In the genomic region with DNA sequence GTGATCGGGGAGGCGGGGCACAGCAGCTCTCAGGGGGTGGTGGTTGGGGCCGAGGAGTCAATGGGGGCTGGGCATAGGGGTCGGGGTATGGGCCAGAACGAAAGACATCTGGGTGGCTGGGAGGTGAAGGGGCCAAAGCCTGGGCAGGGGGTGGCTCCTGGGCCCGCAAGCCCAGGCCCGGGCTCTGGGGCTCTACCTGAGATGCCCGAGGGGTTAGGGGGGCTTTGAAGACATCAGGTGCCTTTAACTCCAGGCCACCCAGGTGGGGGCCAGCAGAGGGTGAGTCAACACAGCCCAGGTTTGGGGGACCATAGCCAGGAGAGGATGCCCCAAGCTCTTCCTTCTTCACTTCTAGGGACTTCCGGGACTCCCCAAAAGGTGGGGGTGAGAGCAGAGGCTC, we compare ENCODE assay signal across 31 mouse cellular contexts. TPM values are rescaled to one million over a fixed set of nuclear protein-coding genes. Genes with fewer than 3 reads are reported as not detected.
DNase-seq lines count a peak whose midpoint lies in the region; ATAC-seq and TF ChIP-seq lines count a peak whose summit lies in the region.
"Had no signal": no experiment of that assay in that cellular context is flagged by ENCODE, and none has a peak within 500 bp of the region (broad histone marks: within the 10 kb centered on the region; RNA-seq: fewer than 3 reads in every experiment).

No protein-coding gene starts in this region.

- H3K36me3 ChIP-seq in embryonic facial prominence, embryonic 11.5 days (replicated peaks; ENCODE audit: control insufficient read depth, insufficient read depth, low read depth, low read length): peaks cover 73% of the 10 kb centered on the region
- H3K36me3 ChIP-seq in embryonic facial prominence, embryonic 10.5 days (replicated peaks): peaks cover 100% of the 10 kb centered on the region
- H3K36me3 ChIP-seq in heart, postnatal 0 days (replicated peaks; ENCODE audit: control insufficient read depth, insufficient read depth, low read length): peaks cover 98% of the 10 kb centered on the region
- peaks cover 100% of the 10 kb centered on the region for H3K36me3 ChIP-seq in lung, embryonic 15.5 days
- H3K36me3 ChIP-seq in neural tube, embryonic 15.5 days: peaks cover 97% of the 10 kb centered on the region

- H3K4me3 ChIP-seq in embryonic facial prominence, embryonic 11.5 days (ENCODE audit: low read depth, low read length): no peak overlapping the region
- H3K4me3 ChIP-seq in embryonic facial prominence, embryonic 10.5 days: no peak overlapping the region
- H3K4me3 ChIP-seq in heart, postnatal 0 days (ENCODE audit: low read depth, low read length): no peak overlapping the region
- no peak overlapping the region for H3K4me3 ChIP-seq in lung, embryonic 15.5 days
- H3K4me3 ChIP-seq in neural tube, embryonic 15.5 days (replicated peaks): no peak overlapping the region
- H3K4me3 ChIP-seq: embryonic facial prominence, embryonic 13.5 days; forebrain, embryonic 10.5 days; forebrain, embryonic 15.5 days; heart, adult 2 months; hindbrain, embryonic 12.5 days; intestine, embryonic 15.5 days; limb, embryonic 13.5 days; myocyte; neural tube, embryonic 13.5 days; stomach, embryonic 15.5 days had no signal

- no peaks in the 10 kb centered on the region for H3K4me1 ChIP-seq in embryonic facial prominence, embryonic 11.5 days (ENCODE audit: control insufficient read depth, insufficient read depth, low read length)
- H3K4me1 ChIP-seq in embryonic facial prominence, embryonic 10.5 days: no peaks in the 10 kb centered on the region
- no peaks in the 10 kb centered on the region for H3K4me1 ChIP-seq in heart, postnatal 0 days (ENCODE audit: control insufficient read depth, insufficient read depth)
- no peaks in the 10 kb centered on the region for H3K4me1 ChIP-seq in lung, embryonic 15.5 days
- no peaks in the 10 kb centered on the region for H3K4me1 ChIP-seq in neural tube, embryonic 15.5 days
- H3K4me1 ChIP-seq: embryonic facial prominence, embryonic 13.5 days; forebrain, embryonic 10.5 days; forebrain, embryonic 15.5 days; hindbrain, embryonic 12.5 days; intestine, embryonic 15.5 days; limb, embryonic 13.5 days; neural tube, embryonic 13.5 days; stomach, embryonic 15.5 days had no signal

- 81% methylated on average over 9 of the region's 9 CpGs for WGBS in embryonic facial prominence, embryonic 11.5 days
- 87% methylated on average over 9 of the region's 9 CpGs for WGBS in embryonic facial prominence, embryonic 10.5 days
- WGBS in heart, postnatal 0 days: 91% methylated on average over 9 of the region's 9 CpGs
- WGBS in lung, embryonic 15.5 days: 80% methylated on average over 9 of the region's 9 CpGs
- WGBS in neural tube, embryonic 15.5 days: 91% methylated on average over 9 of the region's 9 CpGs

- H3K27me3 ChIP-seq in embryonic facial prominence, embryonic 11.5 days (ENCODE audit: control insufficient read depth, insufficient read depth, low read length): no peaks in the 10 kb centered on the region
- H3K27me3 ChIP-seq in embryonic facial prominence, embryonic 10.5 days (replicated peaks; ENCODE audit: low read depth, poor library complexity, severe bottlenecking): no peaks in the 10 kb centered on the region
- no peaks in the 10 kb centered on the region for H3K27me3 ChIP-seq in heart, postnatal 0 days (ENCODE audit: control insufficient read depth, insufficient read depth, low read length)
- no peaks in the 10 kb centered on the region for H3K27me3 ChIP-seq in lung, embryonic 15.5 days
- no peaks in the 10 kb centered on the region for H3K27me3 ChIP-seq in neural tube, embryonic 15.5 days (replicated peaks)
- H3K27me3 ChIP-seq: embryonic facial prominence, embryonic 13.5 days; forebrain, embryonic 15.5 days; hindbrain, embryonic 12.5 days; intestine, embryonic 15.5 days; limb, embryonic 13.5 days; neural tube, embryonic 13.5 days; stomach, embryonic 15.5 days had no signal

- TF ChIP-seq EP300 in heart, postnatal 0 days (IDR thresholded peaks at IDR 0.05; ENCODE audit: low read depth): no peak

- DNase-seq in embryonic facial prominence, embryonic 11.5 days (ENCODE audit: low spot score): no peak
- no peak for DNase-seq in embryonic facial prominence, embryonic 10.5 days (ENCODE audit: low spot score)
- no peak for DNase-seq in heart, postnatal 0 days (ENCODE audit: low spot score)
- no peak for DNase-seq in heart, adult 18-20 months
- DNase-seq in lung, postnatal 10 days: no peak
- DNase-seq in neural tube, embryonic 10.5 days (ENCODE audit: extremely low spot score, low spot score): no peak
- DNase-seq: adrenal gland, adult 8-10 months; cerebellum, adult 11 months; cerebellum, adult 9-10 months; heart, adult 2 months; kidney, adult 8-10 months; kidney, postnatal 36 days; lung, adult 2 months; thymus, postnatal 14 days had no signal

- no peak overlapping the region for H3K4me2 ChIP-seq in embryonic facial prominence, embryonic 11.5 days (ENCODE audit: low read depth, low read length)
- no peak overlapping the region for H3K4me2 ChIP-seq in heart, postnatal 0 days (ENCODE audit: low read depth, low read length)
- H3K4me2 ChIP-seq in lung, embryonic 15.5 days: no peak overlapping the region
- no peak overlapping the region for H3K4me2 ChIP-seq in neural tube, embryonic 15.5 days
- H3K4me2 ChIP-seq: embryonic facial prominence, embryonic 13.5 days; forebrain, embryonic 15.5 days; hindbrain, embryonic 12.5 days; intestine, embryonic 15.5 days; limb, embryonic 13.5 days; liver, embryonic 11.5 days; neural tube, embryonic 13.5 days; stomach, embryonic 15.5 days had no signal

- H3K9me3 ChIP-seq in embryonic facial prominence, embryonic 11.5 days (replicated peaks; ENCODE audit: control insufficient read depth, low read length): no peaks in the 10 kb centered on the region
- no peaks in the 10 kb centered on the region for H3K9me3 ChIP-seq in embryonic facial prominence, embryonic 10.5 days
- H3K9me3 ChIP-seq in heart, postnatal 0 days (replicated peaks; ENCODE audit: control insufficient read depth, low read length): no peaks in the 10 kb centered on the region
- no peaks in the 10 kb centered on the region for H3K9me3 ChIP-seq in lung, embryonic 15.5 days
- no peaks in the 10 kb centered on the region for H3K9me3 ChIP-seq in neural tube, embryonic 15.5 days (replicated peaks)
- H3K9me3 ChIP-seq: embryonic facial prominence, embryonic 13.5 days; forebrain, embryonic 10.5 days; forebrain, embryonic 15.5 days; G1E; hindbrain, embryonic 12.5 days; intestine, embryonic 15.5 days; limb, embryonic 13.5 days; neural tube, embryonic 13.5 days; stomach, embryonic 15.5 days had no signal

- no peak overlapping the region for H3K27ac ChIP-seq in embryonic facial prominence, embryonic 11.5 days (replicated peaks; ENCODE audit: low read depth, low read length)
- H3K27ac ChIP-seq in embryonic facial prominence, embryonic 10.5 days (replicated peaks): no peak overlapping the region
- H3K27ac ChIP-seq in heart, postnatal 0 days (ENCODE audit: low read depth): no peak overlapping the region
- no peak overlapping the region for H3K27ac ChIP-seq in lung, embryonic 15.5 days
- H3K27ac ChIP-seq in neural tube, embryonic 15.5 days (replicated peaks): no peak overlapping the region
- H3K27ac ChIP-seq: embryonic facial prominence, embryonic 13.5 days; forebrain, embryonic 10.5 days; forebrain, embryonic 15.5 days; heart, adult 2 months; hindbrain, embryonic 12.5 days; hindbrain, postnatal 0 days; intestine, embryonic 15.5 days; limb, embryonic 13.5 days; macrophage; neural tube, embryonic 13.5 days; stomach, embryonic 15.5 days had no signal

- no peak overlapping the region for H3K9ac ChIP-seq in embryonic facial prominence, embryonic 11.5 days (replicated peaks; ENCODE audit: low read length)
- H3K9ac ChIP-seq in heart, postnatal 0 days (replicated peaks; ENCODE audit: low read depth, low read length): no peak overlapping the region
- H3K9ac ChIP-seq in lung, embryonic 15.5 days: no peak overlapping the region
- H3K9ac ChIP-seq in neural tube, embryonic 15.5 days (replicated peaks): no peak overlapping the region
- H3K9ac ChIP-seq: embryonic facial prominence, embryonic 13.5 days; forebrain, embryonic 15.5 days; hindbrain, embryonic 12.5 days; intestine, embryonic 15.5 days; limb, embryonic 13.5 days; neural tube, embryonic 13.5 days; stomach, embryonic 15.5 days had no signal

- ATAC-seq in embryonic facial prominence, embryonic 11.5 days (replicated peaks; ENCODE audit: insufficient number of reproducible peaks, low FRiP score, low TSS enrichment, low read depth): 0 out of 2 replicates have a peak, but pooled peaks have one; percentile 12
- ATAC-seq in heart, postnatal 0 days (ENCODE audit: insufficient read depth, low read depth): 0 out of 2 replicates have a peak, but pooled peaks have one; percentile 6
- ATAC-seq in lung, embryonic 15.5 days (ENCODE audit: borderline replicate concordance, extremely low read depth, low FRiP score, low TSS enrichment): 0 out of 2 replicates have a peak, but pooled peaks have one; percentile 10
- ATAC-seq in neural tube, embryonic 15.5 days (ENCODE audit: low FRiP score): 0 out of 2 replicates have a peak, but pooled peaks have one; percentile 19
- ATAC-seq: intestine, embryonic 15.5 days; midbrain, embryonic 16.5 days had no signal

- TF ChIP-seq CTCF in heart, postnatal 0 days (IDR thresholded peaks at IDR 0.05; ENCODE audit: low read depth): no peak

RNA-seq across cellular contexts. Expression of a gene that starts 18.3 kb away (rescaled TPM):
- polyA plus RNA-seq in embryonic facial prominence, embryonic 11.5 days (2014; fragmentation: Nextera tagmentation; extraction: Ambion mirVana): 11.6 and 12.0 TPM in 2 replicates
- 12.1 and 12.7 TPM in 2 replicates for polyA plus RNA-seq in embryonic facial prominence, embryonic 10.5 days (2016; fragmentation: Nextera tagmentation; extraction: Ambion mirVana)
- total RNA-seq in heart, postnatal 0 days (2014; rRNA removed; ENCODE audit: low replicate concordance): 31.6 and 34.4 TPM in 2 replicates
- polyA plus RNA-seq in heart, postnatal 0 days (2015; fragmentation: Nextera tagmentation; extraction: Ambion mirVana): 5.5 and 6.0 TPM in 2 replicates
- 10 to 100 TPM; 47.0 to 58.4 TPM for total RNA-seq in heart, adult 18-20 months (2021)
- polyA plus RNA-seq in lung, embryonic 15.5 days (2015; fragmentation: Nextera tagmentation; extraction: Ambion mirVana): 11.1 and 12.5 TPM in 2 replicates
- polyA plus RNA-seq in neural tube, embryonic 15.5 days (2015; fragmentation: Nextera tagmentation; extraction: Ambion mirVana): 9.9 and 10.1 TPM in 2 replicates

RNA-seq across cellular contexts. Expression of a gene that starts 21.4 kb away (rescaled TPM):
- polyA plus RNA-seq in embryonic facial prominence, embryonic 11.5 days (2014; fragmentation: Nextera tagmentation; extraction: Ambion mirVana): 69.8 and 73.1 TPM in 2 replicates
- polyA plus RNA-seq in embryonic facial prominence, embryonic 10.5 days (2016; fragmentation: Nextera tagmentation; extraction: Ambion mirVana): 83.5 and 85.3 TPM in 2 replicates
- total RNA-seq in heart, postnatal 0 days (2014; rRNA removed; ENCODE audit: low replicate concordance): 115 and 134 TPM in 2 replicates
- 113 and 114 TPM in 2 replicates for polyA plus RNA-seq in heart, postnatal 0 days (2015; fragmentation: Nextera tagmentation; extraction: Ambion mirVana)
- 100 to 1,000 TPM; 107 to 125 TPM for total RNA-seq in heart, adult 18-20 months (2021)
- 105 and 113 TPM in 2 replicates for polyA plus RNA-seq in lung, embryonic 15.5 days (2015; fragmentation: Nextera tagmentation; extraction: Ambion mirVana)
- 66.4 and 72.9 TPM in 2 replicates for polyA plus RNA-seq in neural tube, embryonic 15.5 days (2015; fragmentation: Nextera tagmentation; extraction: Ambion mirVana)

RNA-seq across cellular contexts. Expression of a gene that starts 41.6 kb away (rescaled TPM):
- 16.7 and 17.0 TPM in 2 replicates for polyA plus RNA-seq in embryonic facial prominence, embryonic 11.5 days (2014; fragmentation: Nextera tagmentation; extraction: Ambion mirVana)
- 29.2 and 29.5 TPM in 2 replicates for polyA plus RNA-seq in embryonic facial prominence, embryonic 10.5 days (2016; fragmentation: Nextera tagmentation; extraction: Ambion mirVana)
- 7.5 and 12.6 TPM in 2 replicates for total RNA-seq in heart, postnatal 0 days (2014; rRNA removed; ENCODE audit: low replicate concordance)
- 4.0 and 4.1 TPM in 2 replicates for polyA plus RNA-seq in heart, postnatal 0 days (2015; fragmentation: Nextera tagmentation; extraction: Ambion mirVana)
- total RNA-seq in heart, adult 18-20 months (2021): 1 to 10 TPM; 1.5 to 2.2 TPM
- polyA plus RNA-seq in lung, embryonic 15.5 days (2015; fragmentation: Nextera tagmentation; extraction: Ambion mirVana): 9.9 and 11.6 TPM in 2 replicates
- 27.0 and 33.2 TPM in 2 replicates for polyA plus RNA-seq in neural tube, embryonic 15.5 days (2015; fragmentation: Nextera tagmentation; extraction: Ambion mirVana)

RNA-seq across cellular contexts. Expression of a gene that starts 43.4 kb away (rescaled TPM):
- 0.26 and 0.27 TPM in 2 replicates for polyA plus RNA-seq in embryonic facial prominence, embryonic 11.5 days (2014; fragmentation: Nextera tagmentation; extraction: Ambion mirVana)
- polyA plus RNA-seq in embryonic facial prominence, embryonic 10.5 days (2016; fragmentation: Nextera tagmentation; extraction: Ambion mirVana): not detected in 2 replicates
- total RNA-seq in heart, postnatal 0 days (2014; rRNA removed; ENCODE audit: low replicate concordance): 1.4 and 1.9 TPM in 2 replicates
- polyA plus RNA-seq in heart, postnatal 0 days (2015; fragmentation: Nextera tagmentation; extraction: Ambion mirVana): 0.11 TPM in 2 replicates
- total RNA-seq in heart, adult 18-20 months (2021): under 1 TPM; 0.64 to 0.79 TPM
- polyA plus RNA-seq in lung, embryonic 15.5 days (2015; fragmentation: Nextera tagmentation; extraction: Ambion mirVana): 0.04 TPM in 1 of 2 replicates, not detected in the other
- polyA plus RNA-seq in neural tube, embryonic 15.5 days (2015; fragmentation: Nextera tagmentation; extraction: Ambion mirVana): 0.18 and 0.36 TPM in 2 replicates
- total RNA-seq: megakaryocyte-erythroid progenitor cell, adult 5-6 weeks had no signal
- polyA plus RNA-seq: embryonic facial prominence, embryonic 13.5 days; intestine, embryonic 15.5 days; macrophage; stomach, embryonic 15.5 days had no signal

RNA-seq across cellular contexts. Expression of a gene that starts 45.6 kb away (rescaled TPM):
- polyA plus RNA-seq in embryonic facial prominence, embryonic 11.5 days (2014; fragmentation: Nextera tagmentation; extraction: Ambion mirVana): 0.76 and 1.3 TPM in 2 replicates
- polyA plus RNA-seq in embryonic facial prominence, embryonic 10.5 days (2016; fragmentation: Nextera tagmentation; extraction: Ambion mirVana): 0.31 and 0.34 TPM in 2 replicates
- 4.4 and 4.8 TPM in 2 replicates for total RNA-seq in heart, postnatal 0 days (2014; rRNA removed; ENCODE audit: low replicate concordance)
- 1.7 TPM in 2 replicates for polyA plus RNA-seq in heart, postnatal 0 days (2015; fragmentation: Nextera tagmentation; extraction: Ambion mirVana)
- 1 to 10 TPM in 1 of 2 experiments, under 1 TPM in 1; 0.87 to 1.8 TPM for total RNA-seq in heart, adult 18-20 months (2021)
- polyA plus RNA-seq in lung, embryonic 15.5 days (2015; fragmentation: Nextera tagmentation; extraction: Ambion mirVana): 2.3 and 2.8 TPM in 2 replicates
- 2.5 and 3.2 TPM in 2 replicates for polyA plus RNA-seq in neural tube, embryonic 15.5 days (2015; fragmentation: Nextera tagmentation; extraction: Ambion mirVana)
- total RNA-seq: megakaryocyte-erythroid progenitor cell, adult 5-6 weeks had no signal
- polyA plus RNA-seq: G1E, macrophage had no signal
